Mouse (Mus musculus) heart, embryonic 11.5 days (tissue): ENCODE results near the gene Hspbap1. TPM values are rescaled to one million over a fixed set of nuclear protein-coding genes. Genes with fewer than 3 reads are reported as not detected.

ENCODE experiments used
- ATAC-seq: fragments of 200-750 bp; cut with Nextera tagmentation; replicated peaks from 2 replicates; pipeline ENCODE4 v1.8.0; 2017; ENCODE audit warnings: moderate library complexity; ENCODE audit not compliant: insufficient number of reproducible peaks, low FRiP score, low TSS enrichment
- H3K27ac ChIP-seq: fragments of 300-500 bp; sonication (generic); 2 replicates; pipeline ENCODE4 v1.5.1; 2014; ENCODE audit warnings: mild to moderate bottlenecking, low read depth, low read length
- H3K27me3 ChIP-seq: fragments of 300-500 bp; sonication (generic); 2 replicates; pipeline ENCODE4 v1.6.1; 2014; ENCODE audit warnings: mild to moderate bottlenecking, low read length, mixed read lengths; ENCODE audit not compliant: control insufficient read depth, insufficient read depth
- H3K36me3 ChIP-seq: fragments of 300-500 bp; sonication (generic); 2 replicates; pipeline ENCODE4 v1.6.1; 2014; ENCODE audit warnings: mild to moderate bottlenecking, low read length, moderate library complexity, mixed read lengths; ENCODE audit not compliant: control insufficient read depth, insufficient read depth
- H3K4me1 ChIP-seq: fragments of 300-500 bp; sonication (generic); 2 replicates; pipeline ENCODE4 v1.6.1; 2014; ENCODE audit warnings: low read length; ENCODE audit not compliant: control insufficient read depth, insufficient read depth
- H3K4me2 ChIP-seq: fragments of 300-500 bp; sonication (generic); 2 replicates; pipeline ENCODE4 v1.6.1; 2014; ENCODE audit warnings: mild to moderate bottlenecking, moderate library complexity
- H3K4me3 ChIP-seq: fragments of 300-500 bp; sonication (generic); 2 replicates; pipeline ENCODE4 v1.5.1; 2014; ENCODE audit warnings: low read depth, low read length
- H3K9ac ChIP-seq: fragments of 300-500 bp; sonication (generic); 2 replicates; pipeline ENCODE4 v1.6.1; 2014; ENCODE audit warnings: mild to moderate bottlenecking, low read depth, low read length, moderate library complexity
- H3K9me3 ChIP-seq: fragments of 300-500 bp; sonication (generic); replicated peaks from 2 replicates; pipeline ENCODE4 v1.6.1; 2016; ENCODE audit warnings: low read length; ENCODE audit not compliant: control insufficient read depth
- WGBS: fragments of 180-500 bp; shearing (Covaris S2); extraction: QIAGEN DNeasy Blood & Tissue Kit; methylation state at CpG from one replicate; pipeline ENCODE4 v1.1.7; 2014; ENCODE audit not compliant: insufficient replicate concordance; 5-methylcytosine and 5-hydroxymethylcytosine counted together
- polyA plus RNA-seq: library from polyadenylated mRNA; unstranded; fragments of >200 nt; fragmentation: Nextera tagmentation; extraction: Ambion mirVana; gene quantifications from 2 replicates; pipeline ENCODE4 v1.2.1, GENCODE M21; 2014

The Hspbap1 gene
- polyA plus RNA-seq, 1 experiment from 2014 or later, result 13.3 TPM

DNA sequence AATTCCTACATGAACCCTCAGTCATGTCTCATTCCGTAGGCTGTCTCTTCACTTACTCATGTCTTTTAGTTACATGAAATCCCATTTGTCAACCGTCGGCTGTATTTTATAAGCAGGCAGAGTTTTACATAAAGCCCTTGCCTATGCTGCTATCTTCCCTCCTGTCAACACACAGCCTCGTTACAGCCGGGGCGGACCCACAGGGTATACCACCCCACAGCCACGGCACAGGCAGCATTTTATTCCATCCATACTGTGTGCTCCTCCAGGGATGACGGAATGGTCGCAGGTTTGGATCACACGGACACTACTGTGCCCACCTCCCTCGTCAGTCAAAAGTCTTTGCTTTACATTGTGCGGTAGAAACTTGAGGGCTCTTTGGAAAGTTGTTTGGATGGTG is 29.8 kb upstream of the Hspbap1 start:
- no peak overlapping the region for H3K4me2 ChIP-seq
- H3K9ac ChIP-seq, result no peak overlapping the region
- no peaks in the 10 kb centered on the region for H3K36me3 ChIP-seq
- ATAC-seq, result no peak
- no peaks in the 10 kb centered on the region for H3K27me3 ChIP-seq
- H3K4me1 ChIP-seq, result peaks cover 12% of the 10 kb centered on the region
- H3K27ac ChIP-seq, result no peak overlapping the region
- 48% methylated on average over 12 of the region's 12 CpGs for WGBS
- no peaks in the 10 kb centered on the region for H3K9me3 ChIP-seq
- no peak overlapping the region for H3K4me3 ChIP-seq

DNA sequence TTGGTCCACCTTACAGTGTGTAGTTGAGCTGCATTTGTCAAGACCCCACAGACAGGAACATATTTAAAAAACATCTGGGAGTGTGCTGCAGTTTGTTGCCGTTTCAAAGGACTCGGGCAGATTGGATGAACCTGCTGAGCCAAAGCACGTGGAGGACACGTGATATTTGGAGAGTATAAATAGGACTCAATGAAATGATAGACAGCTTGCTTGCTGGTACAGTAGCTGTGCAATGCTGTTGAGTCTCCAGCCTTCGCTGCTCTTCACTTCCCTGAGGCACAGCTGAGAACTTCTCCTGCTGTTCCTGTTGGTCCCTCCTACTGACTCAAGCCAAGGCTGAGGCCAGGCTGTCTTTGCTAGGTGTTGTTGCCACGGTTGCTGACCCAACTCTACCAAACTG is 29.2 kb upstream of the Hspbap1 start:
- no peak for ATAC-seq
- H3K9ac ChIP-seq, result no peak overlapping the region
- no peaks in the 10 kb centered on the region for H3K36me3 ChIP-seq
- no peak overlapping the region for H3K4me2 ChIP-seq
- no peak overlapping the region for H3K27ac ChIP-seq
- no peaks in the 10 kb centered on the region for H3K27me3 ChIP-seq
- WGBS, result 67% methylated on average over 6 of the region's 6 CpGs
- H3K9me3 ChIP-seq, result no peaks in the 10 kb centered on the region
- H3K4me3 ChIP-seq, result no peak overlapping the region
- H3K4me1 ChIP-seq, result peaks cover 12% of the 10 kb centered on the region

DNA sequence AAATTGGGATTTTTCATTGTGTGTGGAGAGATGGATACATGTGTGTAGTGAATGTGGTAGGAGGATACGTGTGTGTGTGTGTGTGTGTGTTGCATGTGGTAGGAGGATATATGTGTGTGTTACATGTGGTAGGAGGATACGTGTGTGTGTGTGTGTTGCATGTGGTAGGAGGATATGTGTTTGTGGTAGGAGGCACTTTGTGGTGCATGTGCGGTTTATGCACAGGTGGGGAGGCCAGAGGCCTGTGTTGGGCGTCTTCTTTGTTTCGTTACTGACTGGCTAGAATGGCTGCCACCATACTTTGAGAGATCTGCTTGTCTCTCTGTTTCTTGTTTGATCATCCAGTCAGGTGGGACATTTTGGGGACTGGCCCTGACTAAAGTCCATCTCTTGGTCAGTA is 28.6 kb upstream of the Hspbap1 start:
- H3K4me1 ChIP-seq, result peaks cover 12% of the 10 kb centered on the region
- H3K36me3 ChIP-seq, result no peaks in the 10 kb centered on the region
- WGBS, result 90% methylated on average over 5 of the region's 5 CpGs
- no peak for ATAC-seq
- no peak overlapping the region for H3K4me2 ChIP-seq
- no peak overlapping the region for H3K9ac ChIP-seq
- H3K27ac ChIP-seq, result no peak overlapping the region
- no peaks in the 10 kb centered on the region for H3K9me3 ChIP-seq
- no peaks in the 10 kb centered on the region for H3K27me3 ChIP-seq
- H3K4me3 ChIP-seq, result no peak overlapping the region

DNA sequence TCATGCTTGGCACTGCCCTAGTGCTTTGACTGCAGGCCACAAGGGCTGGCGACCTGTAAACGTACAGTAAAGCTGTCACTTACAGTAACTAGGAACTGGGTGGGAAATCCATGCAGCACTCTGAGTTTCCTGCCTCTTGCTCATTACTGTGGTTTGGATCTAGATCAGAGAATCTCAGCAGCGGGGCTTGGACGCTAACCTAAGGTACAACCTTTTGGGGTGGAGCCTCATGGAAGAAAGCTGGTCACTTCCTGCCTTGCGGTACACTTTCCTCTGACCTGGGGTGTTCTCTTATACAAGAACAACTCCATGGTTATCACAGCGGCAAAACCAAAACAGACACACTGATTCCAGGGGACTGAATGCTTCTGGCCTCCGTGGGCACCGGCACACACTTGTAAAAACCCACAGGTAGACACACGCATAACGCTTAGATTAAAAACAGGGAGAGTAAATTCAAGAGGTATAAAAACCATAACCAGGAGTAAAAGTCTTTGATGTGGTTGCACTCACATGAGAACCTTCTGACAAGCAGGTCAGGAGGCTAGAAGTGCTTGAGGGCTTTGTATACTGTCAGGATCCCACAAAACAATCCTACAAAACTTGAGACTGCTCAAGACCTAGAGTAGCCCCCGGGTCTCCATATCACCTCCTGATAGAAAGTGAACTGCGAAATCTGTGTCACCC is 27.8 kb upstream of the Hspbap1 start:
- ATAC-seq, result no peak
- H3K9ac ChIP-seq, result no peak overlapping the region
- H3K36me3 ChIP-seq, result no peaks in the 10 kb centered on the region
- no peaks in the 10 kb centered on the region for H3K27me3 ChIP-seq
- no peaks in the 10 kb centered on the region for H3K9me3 ChIP-seq
- H3K4me2 ChIP-seq, result no peak overlapping the region
- H3K4me1 ChIP-seq, result peaks cover 12% of the 10 kb centered on the region
- H3K4me3 ChIP-seq, result no peak overlapping the region
- H3K27ac ChIP-seq, result no peak overlapping the region
- 78% methylated on average over 12 of the region's 12 CpGs for WGBS

DNA sequence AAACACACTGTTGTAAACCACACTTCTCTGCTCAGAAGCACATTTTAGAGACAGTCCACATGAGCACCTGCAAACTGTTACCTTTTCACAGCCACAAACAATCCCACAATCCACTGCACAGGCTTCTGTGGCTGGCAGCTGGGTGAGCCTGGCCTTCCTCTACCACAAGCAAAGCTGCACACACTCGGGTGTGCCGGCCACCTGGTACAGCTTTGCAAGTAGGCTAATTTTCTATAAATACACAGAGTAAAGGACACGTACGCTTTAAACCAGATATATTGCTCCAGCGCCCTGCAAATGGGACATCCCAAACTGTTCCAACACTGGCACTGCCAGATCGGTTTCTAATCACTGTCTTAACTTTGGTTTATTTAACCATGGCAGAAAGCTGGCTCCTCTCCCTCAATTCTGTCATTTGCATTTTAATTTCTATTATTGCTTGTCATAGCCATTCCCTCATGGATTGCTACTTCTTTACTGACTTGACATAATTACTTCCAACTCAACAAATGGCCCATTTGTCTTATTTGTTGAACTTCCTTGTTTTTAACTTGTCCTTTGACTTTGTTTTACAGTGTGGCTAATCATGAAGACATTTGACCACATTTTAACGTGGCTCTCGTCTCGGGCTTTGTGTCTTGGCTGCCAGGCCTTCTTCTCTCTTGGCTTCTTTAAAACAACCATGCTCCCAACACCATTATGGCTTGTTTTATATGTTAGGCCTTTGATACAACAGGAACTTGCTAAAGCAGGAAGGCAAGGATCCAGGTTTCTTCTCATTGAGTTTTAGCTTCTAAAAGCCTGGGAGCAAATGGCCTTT is 22.5 kb upstream of the Hspbap1 start:
- WGBS, result 83% methylated on average over 9 of the region's 9 CpGs
- no peak overlapping the region for H3K27ac ChIP-seq
- no peaks in the 10 kb centered on the region for H3K9me3 ChIP-seq
- no peaks in the 10 kb centered on the region for H3K27me3 ChIP-seq
- H3K4me3 ChIP-seq, result no peak overlapping the region
- H3K4me2 ChIP-seq, result no peak overlapping the region
- no peak overlapping the region for H3K9ac ChIP-seq
- no peaks in the 10 kb centered on the region for H3K4me1 ChIP-seq
- ATAC-seq, result no peak
- H3K36me3 ChIP-seq, result no peaks in the 10 kb centered on the region

DNA sequence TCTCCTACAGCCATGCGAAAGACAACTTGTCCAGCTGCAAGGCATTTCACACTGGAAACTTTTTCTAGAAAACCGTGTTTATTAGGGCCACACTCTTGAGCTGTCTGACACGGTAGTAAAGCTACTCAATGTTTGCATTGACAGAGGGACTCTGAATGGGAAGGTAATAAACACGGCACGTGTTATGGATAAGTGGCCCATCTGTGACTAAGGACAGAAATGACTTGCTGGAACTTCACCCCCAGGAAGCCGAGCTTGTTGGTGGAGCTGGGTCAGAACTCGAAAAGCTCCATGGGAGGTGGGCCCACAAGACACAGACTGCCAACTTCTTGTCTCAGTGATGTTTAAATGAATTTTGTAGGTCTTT is 22.0 kb upstream of the Hspbap1 start:
- H3K27ac ChIP-seq, result no peak overlapping the region
- 87% methylated on average over 7 of the region's 7 CpGs for WGBS
- no peaks in the 10 kb centered on the region for H3K36me3 ChIP-seq
- H3K4me1 ChIP-seq, result no peaks in the 10 kb centered on the region
- ATAC-seq, result no peak
- no peaks in the 10 kb centered on the region for H3K9me3 ChIP-seq
- H3K27me3 ChIP-seq, result no peaks in the 10 kb centered on the region
- no peak overlapping the region for H3K4me3 ChIP-seq
- H3K9ac ChIP-seq, result no peak overlapping the region
- H3K4me2 ChIP-seq, result no peak overlapping the region

DNA sequence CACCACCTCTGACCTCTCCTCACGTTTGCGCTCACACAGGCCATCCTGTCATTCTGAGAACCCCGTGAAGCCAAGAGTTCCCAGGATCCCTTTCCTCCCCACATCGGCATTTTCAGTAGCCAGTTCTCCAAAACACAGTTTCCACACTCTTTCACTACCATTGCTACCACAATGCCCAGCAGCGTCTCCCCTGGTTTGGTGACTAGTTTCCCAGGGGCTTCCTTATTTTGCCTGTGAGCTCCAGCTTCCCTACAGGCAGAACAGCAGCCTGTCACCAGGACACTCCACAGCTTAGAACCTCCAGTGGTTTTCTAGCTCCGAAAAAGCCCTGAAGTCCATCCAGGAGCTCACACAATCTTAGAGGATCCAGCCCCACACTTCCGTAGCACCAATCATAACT is 20.8 kb upstream of the Hspbap1 start:
- no peak overlapping the region for H3K27ac ChIP-seq

DNA sequence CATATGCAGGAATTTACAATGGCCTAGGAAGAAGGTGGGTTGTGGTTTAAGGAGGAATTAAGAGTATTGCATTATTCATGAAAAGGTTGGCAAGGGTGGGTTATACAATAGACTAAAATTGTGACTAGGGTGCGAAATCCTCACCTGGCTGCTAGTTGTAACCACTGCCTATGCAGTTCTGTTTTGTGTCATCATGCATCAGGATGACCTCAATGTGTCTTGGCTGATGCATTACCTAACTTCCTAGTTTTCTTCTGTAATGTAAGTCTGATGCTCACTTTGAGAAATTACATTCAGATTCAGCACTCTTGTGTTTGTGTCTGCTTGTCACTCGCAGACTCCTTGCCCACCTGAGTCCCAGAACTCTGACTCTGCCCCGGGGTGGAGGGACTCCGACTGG is 18.3 kb upstream of the Hspbap1 start:
- H3K36me3 ChIP-seq, result no peaks in the 10 kb centered on the region
- H3K9me3 ChIP-seq, result no peaks in the 10 kb centered on the region
- H3K4me1 ChIP-seq, result no peaks in the 10 kb centered on the region
- H3K9ac ChIP-seq, result no peak overlapping the region
- ATAC-seq, result no peak
- no peak overlapping the region for H3K4me3 ChIP-seq
- WGBS, result 87% methylated on average over 4 of the region's 4 CpGs
- no peak overlapping the region for H3K4me2 ChIP-seq
- no peaks in the 10 kb centered on the region for H3K27me3 ChIP-seq
- H3K27ac ChIP-seq, result no peak overlapping the region

More for the DNA sequence above, 20.8 kb upstream of the Hspbap1 start:
- Histone ChIP-seq H3K9ac (no peak overlapping the region), H3K36me3 (no peaks in the 10 kb centered on the region), H3K4me2 (no peak overlapping the region), H3K9me3 (no peaks in the 10 kb centered on the region), H3K4me1 (no peaks in the 10 kb centered on the region), H3K4me3 (no peak overlapping the region), H3K27me3 (no peaks in the 10 kb centered on the region)
- ATAC-seq, result no peak
- WGBS, result 69% methylated on average over 7 of the region's 7 CpGs

DNA sequence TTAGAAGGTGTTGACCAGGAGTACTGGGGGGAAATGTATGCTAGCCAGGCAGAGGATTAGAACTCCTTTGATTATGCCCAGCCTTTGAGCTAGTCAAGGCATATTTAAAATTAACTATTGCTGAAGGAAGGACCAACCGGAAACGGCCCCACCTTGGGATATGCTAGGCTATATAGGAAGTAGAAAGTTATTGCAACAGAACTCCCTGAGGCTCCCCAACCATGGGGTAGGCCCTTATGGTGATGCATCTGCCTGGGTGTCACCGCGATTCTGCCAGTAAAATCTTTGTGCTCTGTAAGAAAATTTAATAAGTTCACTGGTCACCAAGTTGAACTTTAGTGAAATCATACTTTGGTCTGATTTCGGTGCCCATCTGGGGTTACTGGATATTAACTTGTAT is 16.2 kb upstream of the Hspbap1 start:
- 91% methylated on average over 5 of the region's 5 CpGs for WGBS
- Histone ChIP-seq H3K27ac (no peak overlapping the region), H3K9me3 (no peaks in the 10 kb centered on the region), H3K36me3 (no peaks in the 10 kb centered on the region), H3K27me3 (no peaks in the 10 kb centered on the region), H3K4me3 (no peak overlapping the region), H3K4me1 (no peaks in the 10 kb centered on the region), H3K4me2 (no peak overlapping the region), H3K9ac (no peak overlapping the region)
- ATAC-seq, result no peak
